Mouse (Mus musculus) E14TG2a.4 (cell line): ENCODE measurements at regions not wholly inside any gene's neighbourhood (a gene's known extent, or its start where the extent isn't known, plus 50 kb on each side); places are given as distances from the start of the nearest gene placed in this dataset.

ENCODE experiments used
- CTCF ChIP-seq: conservative IDR thresholded peaks from 2 replicates; pipeline ENCODE4 v1.5.1; 2014; ENCODE audit warnings: low read length
- NANOG ChIP-seq: IDR thresholded peaks from 2 replicates; pipeline ENCODE4 v1.6.1; 2014; ENCODE audit warnings: borderline replicate concordance, low read length, mixed read lengths

GRCm38 (mm10) chr12:79975466-79976239 lies 137.2 kb downstream of the Zfp36l1 start:
- TF ChIP-seq CTCF, result no peak
- TF ChIP-seq NANOG, result no peak
